16 mouse cellular contexts compared by ENCODE assay signal in the genomic region with DNA sequence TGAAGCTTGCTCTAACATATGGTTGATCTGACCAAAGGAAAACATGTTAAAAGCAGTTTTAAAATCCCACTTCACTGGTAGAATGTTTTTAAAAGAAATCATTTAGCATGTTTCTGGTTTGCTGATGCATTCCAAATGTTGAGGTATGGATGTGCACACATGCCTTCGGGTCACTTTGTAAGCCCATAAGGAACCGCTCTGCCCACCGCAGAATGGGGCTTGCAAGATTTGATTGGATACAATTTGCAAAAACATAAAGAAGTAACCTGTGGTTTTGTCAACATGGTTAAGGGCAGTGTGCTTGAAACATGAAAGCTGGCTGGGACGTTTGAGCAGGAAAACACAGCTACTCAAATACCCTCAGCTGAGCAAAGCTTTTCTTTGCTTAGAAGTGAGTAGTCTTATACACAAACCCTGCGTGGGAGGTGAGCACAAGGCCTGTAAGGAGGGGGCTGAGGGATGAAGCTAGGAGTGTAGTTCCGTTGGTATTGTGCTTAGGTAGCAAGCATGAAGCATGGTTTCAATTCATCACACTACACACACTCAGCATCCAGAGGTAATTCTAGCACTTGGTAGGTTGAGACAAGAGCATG.
"Had no signal": no experiment of that assay in that cellular context is flagged by ENCODE, and none has a peak within 500 bp of the region (broad histone marks: within the 10 kb centered on the region; RNA-seq: fewer than 3 reads in every experiment).

No protein-coding gene starts in this region.

- H3K27me3 ChIP-seq: kidney, embryonic 15.5 days; liver, embryonic 12.5 days; liver, embryonic 15.5 days; lung, embryonic 15.5 days had no signal

- ATAC-seq: liver, embryonic 12.5 days had no signal

- H3K27ac ChIP-seq: kidney, embryonic 15.5 days; liver, embryonic 12.5 days; liver, embryonic 15.5 days; lung, embryonic 15.5 days; stomach, postnatal 0 days had no signal

- H3K4me1 ChIP-seq: kidney, embryonic 15.5 days; liver, embryonic 12.5 days; liver, embryonic 15.5 days; lung, embryonic 15.5 days had no signal

- H3K4me3 ChIP-seq: kidney, embryonic 15.5 days; liver, embryonic 12.5 days; liver, embryonic 15.5 days; lung, embryonic 15.5 days had no signal

- H3K9me3 ChIP-seq: kidney, embryonic 15.5 days; liver, embryonic 12.5 days; liver, embryonic 15.5 days; lung, embryonic 15.5 days had no signal

- H3K36me3 ChIP-seq: kidney, embryonic 15.5 days; liver, embryonic 12.5 days; liver, embryonic 15.5 days; lung, embryonic 15.5 days had no signal

- H3K9ac ChIP-seq: kidney, embryonic 15.5 days; liver, embryonic 12.5 days; liver, embryonic 15.5 days; lung, embryonic 15.5 days had no signal

- DNase-seq: kidney, adult 11 months; kidney, adult 8-10 months; kidney, postnatal 10 days; kidney, postnatal 36 days; liver; lung, adult 18-20 months; lung, postnatal 14 days; lung, postnatal 4 days; midbrain, embryonic 14.5 days; thymus, postnatal 25 days had no signal

- H3K4me2 ChIP-seq: kidney, embryonic 15.5 days; liver, embryonic 12.5 days; liver, embryonic 15.5 days; lung, embryonic 15.5 days; midbrain, embryonic 11.5 days had no signal
